In genomic region chr9:94607750-94608106, GRCm38 (mm10) we compare ENCODE assay signal across 16 mouse cellular contexts.
DNase-seq lines count a peak whose midpoint lies in the region; ATAC-seq lines count a peak whose summit lies in the region.
"Had no signal": no experiment of that assay in that cellular context is flagged by ENCODE, and none has a peak within 500 bp of the region (broad histone marks: within the 10 kb centered on the region; RNA-seq: fewer than 3 reads in every experiment).

No protein-coding gene starts in this region.

- no peak overlapping the region for H3K4me2 ChIP-seq in midbrain, embryonic 11.5 days
- H3K4me2 ChIP-seq in midbrain, embryonic 16.5 days (ENCODE audit: low read length) = no peak overlapping the region
- no peak overlapping the region for H3K4me2 ChIP-seq in intestine, embryonic 16.5 days (ENCODE audit: low read depth, low read length)
- H3K4me2 ChIP-seq in kidney, embryonic 16.5 days (replicated peaks; ENCODE audit: low read depth, low read length) = no peak overlapping the region
- H3K4me2 ChIP-seq: kidney, embryonic 15.5 days; midbrain, embryonic 12.5 days had no signal

- H3K4me1 ChIP-seq in midbrain, embryonic 11.5 days (ENCODE audit: control insufficient read depth, insufficient read depth, low read length) = peaks cover 7% of the 10 kb centered on the region
- peaks cover 14% of the 10 kb centered on the region for H3K4me1 ChIP-seq in midbrain, embryonic 16.5 days (ENCODE audit: control insufficient read depth, insufficient read depth, low read length)
- no peaks in the 10 kb centered on the region for H3K4me1 ChIP-seq in intestine, embryonic 16.5 days (ENCODE audit: control insufficient read depth, insufficient read depth, low read length)
- H3K4me1 ChIP-seq in kidney, embryonic 16.5 days (ENCODE audit: insufficient read depth, low read length) = no peaks in the 10 kb centered on the region
- H3K4me1 ChIP-seq: kidney, embryonic 15.5 days had no signal

- no peak overlapping the region for H3K4me3 ChIP-seq in midbrain, embryonic 11.5 days (ENCODE audit: low read depth, low read length)
- H3K4me3 ChIP-seq in midbrain, embryonic 16.5 days (ENCODE audit: low read depth, low read length) = no peak overlapping the region
- H3K4me3 ChIP-seq in intestine, embryonic 16.5 days (ENCODE audit: low read length) = no peak overlapping the region
- H3K4me3 ChIP-seq in kidney, embryonic 16.5 days (ENCODE audit: low read length) = no peak overlapping the region
- H3K4me3 ChIP-seq: erythroblast, embryonic 14.5 days; kidney, embryonic 15.5 days; left cerebral cortex, adult 2 months; midbrain, embryonic 12.5 days had no signal

- no peaks in the 10 kb centered on the region for H3K27me3 ChIP-seq in midbrain, embryonic 11.5 days (ENCODE audit: control insufficient read depth, insufficient read depth, low read length)
- no peaks in the 10 kb centered on the region for H3K27me3 ChIP-seq in midbrain, embryonic 16.5 days (ENCODE audit: control insufficient read depth, insufficient read depth, low read depth, low read length)
- no peaks in the 10 kb centered on the region for H3K27me3 ChIP-seq in intestine, embryonic 16.5 days (replicated peaks; ENCODE audit: control insufficient read depth, insufficient read depth, low read length)
- H3K27me3 ChIP-seq in kidney, embryonic 16.5 days (ENCODE audit: insufficient read depth, low read length) = no peaks in the 10 kb centered on the region
- H3K27me3 ChIP-seq: kidney, embryonic 15.5 days; midbrain, embryonic 12.5 days; Patski had no signal

- peak; percentile 27 for DNase-seq in embryo, embryonic 10 days (ENCODE audit: low spot score)
- no peak for DNase-seq in embryo, embryonic 9.5 days (ENCODE audit: extremely low spot score)
- peak; percentile 84 for DNase-seq in midbrain, embryonic 11.5 days (ENCODE audit: low spot score, missing footprints)
- DNase-seq in adipocyte (ENCODE audit: low spot score) = no peak
- no peak for DNase-seq in cerebellum, postnatal 36 days
- DNase-seq: cerebellum, adult 11 months; heart, postnatal 14 days had no signal

- no peak for ATAC-seq in midbrain, embryonic 11.5 days (ENCODE audit: low FRiP score)
- ATAC-seq in midbrain, embryonic 16.5 days = no peak
- ATAC-seq in intestine, embryonic 16.5 days = 0 out of 2 replicates have a peak, but pooled peaks have one; percentile 36
- ATAC-seq in kidney, embryonic 16.5 days (ENCODE audit: low FRiP score, low TSS enrichment) = no peak
- ATAC-seq: hindbrain, postnatal 0 days; Patski had no signal

- H3K27ac ChIP-seq in midbrain, embryonic 11.5 days (ENCODE audit: low read depth, low read length) = no peak overlapping the region
- no peak overlapping the region for H3K27ac ChIP-seq in midbrain, embryonic 16.5 days (ENCODE audit: low read length)
- H3K27ac ChIP-seq in intestine, embryonic 16.5 days (ENCODE audit: low read length) = no peak overlapping the region
- no peak overlapping the region for H3K27ac ChIP-seq in kidney, embryonic 16.5 days (ENCODE audit: low read length)
- H3K27ac ChIP-seq: hindbrain, postnatal 0 days; kidney, embryonic 15.5 days; left cerebral cortex, adult 2 months; midbrain, embryonic 12.5 days had no signal

- no peaks in the 10 kb centered on the region for H3K36me3 ChIP-seq in midbrain, embryonic 11.5 days (ENCODE audit: control insufficient read depth, insufficient read depth, low read length)
- no peaks in the 10 kb centered on the region for H3K36me3 ChIP-seq in midbrain, embryonic 16.5 days (ENCODE audit: control insufficient read depth, insufficient read depth, low read length)
- H3K36me3 ChIP-seq in intestine, embryonic 16.5 days (ENCODE audit: control insufficient read depth, insufficient read depth, low read length) = no peaks in the 10 kb centered on the region
- H3K36me3 ChIP-seq in kidney, embryonic 16.5 days (ENCODE audit: insufficient read depth, low read length) = no peaks in the 10 kb centered on the region
- H3K36me3 ChIP-seq: kidney, embryonic 15.5 days; midbrain, embryonic 12.5 days had no signal

- H3K9ac ChIP-seq in midbrain, embryonic 11.5 days (ENCODE audit: low read length) = no peak overlapping the region
- no peak overlapping the region for H3K9ac ChIP-seq in midbrain, embryonic 16.5 days (ENCODE audit: low read depth, low read length)
- H3K9ac ChIP-seq in intestine, embryonic 16.5 days (ENCODE audit: low read depth, low read length) = no peak overlapping the region
- H3K9ac ChIP-seq in kidney, embryonic 16.5 days (replicated peaks; ENCODE audit: low read length) = no peak overlapping the region
- H3K9ac ChIP-seq: kidney, embryonic 15.5 days; midbrain, embryonic 12.5 days had no signal

- WGBS in midbrain, embryonic 11.5 days = 69% methylated on average over 2 of the region's 2 CpGs
- 90% methylated on average over 2 of the region's 2 CpGs for WGBS in midbrain, embryonic 16.5 days
- WGBS in intestine, embryonic 16.5 days = 30% methylated on average over 2 of the region's 2 CpGs
- 65% methylated on average over 2 of the region's 2 CpGs for WGBS in kidney, embryonic 16.5 days

- no peaks in the 10 kb centered on the region for H3K9me3 ChIP-seq in midbrain, embryonic 11.5 days (ENCODE audit: control insufficient read depth, low read length)
- no peaks in the 10 kb centered on the region for H3K9me3 ChIP-seq in midbrain, embryonic 16.5 days (replicated peaks; ENCODE audit: control insufficient read depth, low read length, poor library complexity, severe bottlenecking)
- no peaks in the 10 kb centered on the region for H3K9me3 ChIP-seq in intestine, embryonic 16.5 days (ENCODE audit: control insufficient read depth, low read length)
- H3K9me3 ChIP-seq in kidney, embryonic 16.5 days (ENCODE audit: low read length) = no peaks in the 10 kb centered on the region
- H3K9me3 ChIP-seq: kidney, embryonic 15.5 days; midbrain, embryonic 12.5 days had no signal

Comparison
In these comparisons a context has a peak if more than half of its experiments do, and no peak if none do; other contexts are left out.
1. DNase-seq: peak in embryo, embryonic 10 days (single experiment) and midbrain, embryonic 11.5 days (single experiment); none in embryo, embryonic 9.5 days (single experiment), adipocyte (single experiment) and cerebellum, postnatal 36 days (0 of 2).